Mouse (Mus musculus) hindbrain, embryonic 12.5 days (tissue): ENCODE measurements around the gene Hadhb. TPM values are rescaled to one million over a fixed set of nuclear protein-coding genes. Genes with fewer than 3 reads are reported as not detected.

Experiments used
- ATAC-seq: fragments of 200-750 bp; cut with Nextera tagmentation; 2 replicates; pipeline ENCODE4 v1.8.0; 2017; ENCODE audit warnings: moderate TSS enrichment; ENCODE audit not compliant: low FRiP score
- H3K27ac ChIP-seq: fragments of 300-500 bp; sonication (generic); 2 replicates; pipeline ENCODE4 v1.5.1; 2016; ENCODE audit warnings: mild to moderate bottlenecking
- H3K27me3 ChIP-seq: fragments of 300-500 bp; sonication (generic); 2 replicates; pipeline ENCODE4 v1.6.1; 2016; ENCODE audit warnings: mild to moderate bottlenecking
- H3K36me3 ChIP-seq: fragments of 300-500 bp; sonication (generic); 2 replicates; pipeline ENCODE4 v1.6.1; 2016; ENCODE audit warnings: mild to moderate bottlenecking
- H3K4me1 ChIP-seq: fragments of 300-500 bp; sonication (generic); 2 replicates; pipeline ENCODE4 v1.6.1; 2016
- H3K4me2 ChIP-seq: fragments of 300-500 bp; sonication (generic); replicated peaks from 2 replicates; pipeline ENCODE4 v1.6.1; 2016; ENCODE audit warnings: mild to moderate bottlenecking
- H3K4me3 ChIP-seq: fragments of 300-500 bp; sonication (generic); 2 replicates; pipeline ENCODE4 v1.5.1; 2016; ENCODE audit warnings: mild to moderate bottlenecking
- H3K9ac ChIP-seq: fragments of 300-500 bp; sonication (generic); 2 replicates; pipeline ENCODE4 v1.6.1; 2016; ENCODE audit warnings: mild to moderate bottlenecking, moderate library complexity
- H3K9me3 ChIP-seq: fragments of 300-500 bp; sonication (generic); replicated peaks from 2 replicates; pipeline ENCODE4 v1.6.1; 2016; ENCODE audit warnings: mild to moderate bottlenecking
- WGBS: fragments of 180-500 bp; shearing (Covaris S2); methylation state at CpG from one replicate; pipeline ENCODE4 v1.1.7; 2016; 5-methylcytosine and 5-hydroxymethylcytosine counted together
- microRNA counts: library from miRNA; unstranded; fragments of <30 nt; microRNA quantifications from one replicate; lab custom pipeline; 2017
- microRNA-seq: library from miRNA; unstranded; fragments of <30 nt; microRNA quantifications from one replicate; pipeline ENCODE4, GENCODE M21; 2017
- polyA plus RNA-seq: library from polyadenylated mRNA; unstranded; fragments of >200 nt; fragmentation: Nextera tagmentation; extraction: Ambion mirVana; gene quantifications from 2 replicates; pipeline ENCODE4 v1.2.1, GENCODE M21; 2016

The Hadhb gene
- polyA plus RNA-seq, 1 experiment from 2014 or later: 84.8 TPM

DNA sequence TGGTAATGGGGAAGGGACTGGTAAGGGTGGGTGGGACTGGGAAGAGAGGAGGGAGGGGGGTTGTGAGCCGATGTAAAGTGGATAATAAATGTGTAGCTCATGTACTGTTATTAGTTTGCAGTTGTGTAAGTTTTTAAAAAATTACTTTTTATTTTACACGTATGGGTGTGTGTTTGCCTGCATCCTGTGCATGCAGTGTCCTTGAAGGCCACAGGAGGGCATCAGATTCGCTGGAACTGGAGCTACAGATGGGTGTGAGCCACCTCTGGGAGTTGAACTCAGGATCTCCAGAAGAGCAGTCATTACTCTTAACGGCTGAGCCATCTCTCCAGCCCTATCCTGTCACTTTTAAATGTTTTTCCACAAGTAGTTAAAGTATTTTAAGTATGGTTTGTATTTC lies 75.9 kb downstream of the Hadhb start:
- no peak overlapping the region for H3K27ac ChIP-seq
- no peak for ATAC-seq
- H3K4me3 ChIP-seq: no peak overlapping the region
- 85% methylated on average over 4 of the region's 4 CpGs for WGBS
- no peaks in the 10 kb centered on the region for H3K27me3 ChIP-seq
- no peak overlapping the region for H3K4me2 ChIP-seq
- H3K4me1 ChIP-seq: peaks cover 26% of the 10 kb centered on the region
- no peak overlapping the region for H3K9ac ChIP-seq
- H3K9me3 ChIP-seq: no peaks in the 10 kb centered on the region
- H3K36me3 ChIP-seq: peaks cover 5% of the 10 kb centered on the region

DNA sequence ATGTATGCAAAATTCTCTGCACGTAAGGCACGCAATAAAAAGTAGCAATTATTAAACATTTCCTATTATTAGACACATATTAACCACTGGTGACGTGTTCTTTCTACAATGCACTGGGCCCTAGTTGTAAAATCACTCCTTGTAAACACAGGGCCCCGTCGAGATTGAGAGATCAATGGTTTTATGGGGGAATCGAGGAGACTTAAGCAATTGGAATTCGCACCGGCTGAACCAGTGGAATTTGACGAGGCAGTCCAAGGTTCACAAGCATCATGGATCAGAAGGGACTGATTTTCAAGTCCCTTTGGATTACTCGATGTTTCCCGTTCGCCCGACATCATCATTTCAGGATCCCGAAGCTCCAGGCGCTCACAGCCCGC lies 76.8 kb downstream of the Hadhb start:
- no peaks in the 10 kb centered on the region for H3K9me3 ChIP-seq
- 50% methylated on average over 16 of the region's 16 CpGs for WGBS
- no peak for ATAC-seq
- peaks cover 26% of the 10 kb centered on the region for H3K4me1 ChIP-seq
- H3K27me3 ChIP-seq: no peaks in the 10 kb centered on the region
- peak overlapping the region; percentile 79 for H3K4me2 ChIP-seq
- H3K36me3 ChIP-seq: peaks cover 5% of the 10 kb centered on the region
- peak overlapping the region; percentile 79 for H3K4me3 ChIP-seq
- H3K9ac ChIP-seq: peak overlapping the region; percentile 66
- H3K27ac ChIP-seq: peak overlapping the region; percentile 93

DNA sequence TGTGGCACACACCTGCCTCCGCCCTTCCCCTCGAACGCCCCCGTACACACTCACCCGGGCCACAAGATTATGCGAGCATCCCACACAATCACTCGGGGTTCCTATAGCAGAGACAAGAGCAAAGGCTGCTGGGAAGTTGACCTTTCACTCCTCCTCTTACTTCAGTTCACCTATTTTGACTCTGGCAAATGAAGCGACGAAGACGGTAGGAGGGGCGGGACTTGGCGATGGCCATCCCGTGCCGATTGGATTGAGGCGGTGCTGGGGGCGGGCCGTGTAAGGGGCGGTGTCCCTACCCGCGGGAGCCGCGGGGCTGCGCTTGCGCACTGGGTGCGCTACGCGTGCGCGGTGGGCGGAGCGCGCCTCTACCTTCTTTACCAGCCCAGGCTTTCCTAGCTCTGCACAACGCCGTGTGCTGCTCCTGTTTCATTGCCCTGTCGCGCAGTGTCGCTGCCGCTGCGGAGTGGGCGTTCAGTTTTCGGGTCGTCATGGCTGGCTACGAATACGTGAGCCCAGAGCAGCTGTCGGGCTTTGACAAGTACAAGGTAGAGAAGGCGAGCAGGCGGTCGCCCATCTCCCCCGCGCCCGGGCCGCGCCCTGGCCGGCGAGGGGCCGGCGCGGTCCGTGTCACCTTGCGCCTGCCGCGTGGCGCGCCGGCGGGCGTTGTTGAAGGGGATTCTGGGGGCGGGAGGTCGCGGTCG lies 77.4 kb downstream of the Hadhb start, which contains the start of gene Selenoi:
Gene Selenoi (plus strand): TSS at position 311 of the 701 bp plus-strand sequence.
- H3K27me3 ChIP-seq: no peaks in the 10 kb centered on the region
- peak within 1 kb of the TSS; percentile 93 for H3K27ac ChIP-seq
- H3K9ac ChIP-seq: peak within 1 kb of the TSS; percentile 86
- 4% methylated on average over 70 of the region's 71 CpGs for WGBS
- no peaks in the 10 kb centered on the region for H3K9me3 ChIP-seq
- H3K4me3 ChIP-seq: peak within 1 kb of the TSS; percentile 79
- H3K4me1 ChIP-seq: peaks cover 26% of the 10 kb centered on the region
- peak within 1 kb of the TSS; percentile 79 for H3K4me2 ChIP-seq
- ATAC-seq: peak; percentile 100
- peaks cover 5% of the 10 kb centered on the region for H3K36me3 ChIP-seq

DNA sequence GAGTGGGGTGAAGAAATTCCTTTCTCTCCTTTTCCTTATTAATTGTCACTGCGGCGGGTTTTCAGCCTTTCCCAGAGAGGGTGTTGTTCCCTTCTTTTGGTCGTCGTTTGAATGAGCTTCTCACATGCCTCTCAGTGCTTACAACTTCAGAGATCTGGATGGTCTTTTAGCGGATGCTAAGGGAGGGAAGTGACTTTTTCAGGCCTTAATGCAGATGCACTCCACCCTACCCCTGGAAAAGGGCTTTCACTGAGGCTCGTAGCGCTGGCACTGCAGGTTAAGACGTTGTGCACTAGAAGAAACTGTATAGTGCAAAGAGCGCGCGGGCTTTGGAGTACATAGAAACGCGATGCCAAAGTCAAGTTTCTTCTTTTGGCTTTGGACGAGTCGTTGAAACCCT lies 78.0 kb downstream of the Hadhb start:
- peaks cover 26% of the 10 kb centered on the region for H3K4me1 ChIP-seq
- peak overlapping the region; percentile 86 for H3K9ac ChIP-seq
- H3K9me3 ChIP-seq: no peaks in the 10 kb centered on the region
- 3% methylated on average over 15 of the region's 15 CpGs for WGBS
- peak overlapping the region; percentile 79 for H3K4me2 ChIP-seq
- H3K4me3 ChIP-seq: peak overlapping the region; percentile 79
- H3K27ac ChIP-seq: peak overlapping the region; percentile 93
- no peaks in the 10 kb centered on the region for H3K27me3 ChIP-seq
- no peak for ATAC-seq
- H3K36me3 ChIP-seq: peaks cover 5% of the 10 kb centered on the region

DNA sequence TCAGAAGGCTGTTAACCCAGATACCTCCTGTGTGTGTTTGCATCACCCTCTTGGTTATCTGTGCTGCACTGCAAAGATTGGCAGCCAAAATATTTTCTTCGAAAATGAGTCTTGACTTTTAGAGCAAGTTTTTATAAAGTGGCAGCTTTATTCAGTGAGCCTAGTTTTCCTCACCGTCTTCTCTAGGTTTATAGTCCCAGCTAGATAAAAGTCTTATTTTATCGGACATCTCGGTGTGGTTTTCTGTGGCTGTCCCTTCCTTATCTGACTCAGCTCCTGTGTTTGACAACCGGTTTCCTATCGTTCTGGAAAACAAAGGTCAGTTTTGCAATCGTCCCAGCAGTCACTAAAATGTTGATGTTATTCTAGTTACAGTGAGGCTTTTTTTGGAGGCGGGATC lies 78.9 kb downstream of the Hadhb start:
- Histone ChIP-seq H3K27me3 (no peaks in the 10 kb centered on the region), H3K9me3 (no peaks in the 10 kb centered on the region), H3K4me1 (peaks cover 26% of the 10 kb centered on the region), H3K36me3 (peaks cover 5% of the 10 kb centered on the region), H3K9ac (peak overlapping the region; percentile 86), H3K4me3 (peak overlapping the region; percentile 79), H3K4me2 (peak overlapping the region; percentile 79), H3K27ac (no peak overlapping the region)
- no peak for ATAC-seq
- 69% methylated on average over 8 of the region's 8 CpGs for WGBS

MicroRNA genes within 50 kb of the gene (microRNA counts, 519-probe panel; counts per million panel counts)
- 3,547 counts per million, percentile 75 among the panel's probes with 10 or more counts for microRNA mmu-miR-1960 (lab: Ali Mortazavi, UCI)

Small RNA genes lying within 50 kb of the gene (microRNA-seq; reads per million reads assigned to microRNA genes)
- 1.1 reads per million for gene Mir1960

Other genes starting within 250 kb of the Hadhb start
- gene Il6, start 142.1 kb upstream of the Hadhb start, polyA plus RNA-seq: not detected in 2 replicates
- gene Tyms, start 81.6 kb upstream of the Hadhb start, polyA plus RNA-seq: 146 and 164 TPM in 2 replicates
- 30.3 and 31.7 TPM in 2 replicates for gene Garem2, start 50.1 kb upstream of the Hadhb start, polyA plus RNA-seq
- gene 3110082J24Rik, start 49.2 kb upstream of the Hadhb start, polyA plus RNA-seq: 4.7 and 6.8 TPM in 2 replicates
- 106 and 108 TPM in 2 replicates for gene Hadha, start 86 bp upstream of the Hadhb start, polyA plus RNA-seq
- gene Adgrf3, start 50.5 kb downstream of the Hadhb start, polyA plus RNA-seq: not detected in 2 replicates
- gene Selenoi, start 77.3 kb downstream of the Hadhb start, polyA plus RNA-seq: 22.8 and 23.3 TPM in 2 replicates
- gene Drc1, start 126.1 kb downstream of the Hadhb start, polyA plus RNA-seq: 2.1 and 3.6 TPM in 2 replicates